Mouse (Mus musculus) lung, postnatal 0 days (tissue): ENCODE measurements at regions not wholly inside any gene's neighbourhood (a gene's known extent, or its start where the extent isn't known, plus 50 kb on each side); places are given as distances from the start of the nearest gene placed in this dataset.

ENCODE experiments used
- ATAC-seq: fragments of 200-750 bp; cut with Nextera tagmentation; 2 replicates; pipeline ENCODE4 v1.8.0; 2017; ENCODE audit warnings: moderate library complexity
- DNase-seq: peaks from one replicate; pipeline ENCODE4 v3.0.0-alpha.2; 2016; ENCODE audit warnings: low spot score
- H3K27ac ChIP-seq: fragments of 300-500 bp; sonication (generic); 2 replicates; pipeline ENCODE4 v1.5.1; 2014; ENCODE audit warnings: antibody characterized with exemption, mild to moderate bottlenecking, low read length, mixed read lengths
- H3K27me3 ChIP-seq: fragments of 300-500 bp; sonication (generic); replicated peaks from 2 replicates; pipeline ENCODE4 v1.6.1; 2014; ENCODE audit warnings: low read length, mixed read lengths; ENCODE audit not compliant: insufficient read depth
- H3K36me3 ChIP-seq: fragments of 300-500 bp; sonication (generic); 2 replicates; pipeline ENCODE4 v1.6.1; 2014; ENCODE audit warnings: low read length, mixed read lengths; ENCODE audit not compliant: insufficient read depth
- H3K4me1 ChIP-seq: fragments of 300-500 bp; sonication (generic); 2 replicates; pipeline ENCODE4 v1.6.1; 2014; ENCODE audit warnings: antibody characterized with exemption, low read depth, low read length, mixed read lengths; ENCODE audit not compliant: insufficient read depth
- H3K4me2 ChIP-seq: fragments of 300-500 bp; sonication (generic); replicated peaks from 2 replicates; pipeline ENCODE4 v1.6.1; 2014; ENCODE audit warnings: low read depth, mild to moderate bottlenecking, low read length, moderate library complexity, mixed read lengths
- H3K4me3 ChIP-seq: fragments of 300-500 bp; sonication (generic); 2 replicates; pipeline ENCODE4 v1.5.1; 2014; ENCODE audit warnings: low read depth, low read length
- H3K9ac ChIP-seq: fragments of 300-500 bp; sonication (generic); replicated peaks from 2 replicates; pipeline ENCODE4 v1.6.1; 2014; ENCODE audit warnings: low read depth, mild to moderate bottlenecking
- H3K9me3 ChIP-seq: fragments of 300-500 bp; sonication (generic); 2 replicates; pipeline ENCODE4 v1.6.1; 2016; ENCODE audit warnings: low read length, mixed read lengths
- CTCF ChIP-seq: IDR thresholded peaks from 2 replicates; pipeline ENCODE4 v1.5.1; 2016; ENCODE audit warnings: antibody characterized with exemption, mild to moderate bottlenecking
- EP300 ChIP-seq: IDR thresholded peaks from 2 replicates; pipeline ENCODE4 v1.6.1; 2016; ENCODE audit warnings: antibody characterized with exemption, mild to moderate bottlenecking, control low read depth
- WGBS: fragments of 180-500 bp; shearing (Covaris S2); extraction: QIAGEN DNeasy Blood & Tissue Kit; methylation state at CpG from one replicate; pipeline ENCODE4 v1.1.7; 2014; 5-methylcytosine and 5-hydroxymethylcytosine counted together

DNA sequence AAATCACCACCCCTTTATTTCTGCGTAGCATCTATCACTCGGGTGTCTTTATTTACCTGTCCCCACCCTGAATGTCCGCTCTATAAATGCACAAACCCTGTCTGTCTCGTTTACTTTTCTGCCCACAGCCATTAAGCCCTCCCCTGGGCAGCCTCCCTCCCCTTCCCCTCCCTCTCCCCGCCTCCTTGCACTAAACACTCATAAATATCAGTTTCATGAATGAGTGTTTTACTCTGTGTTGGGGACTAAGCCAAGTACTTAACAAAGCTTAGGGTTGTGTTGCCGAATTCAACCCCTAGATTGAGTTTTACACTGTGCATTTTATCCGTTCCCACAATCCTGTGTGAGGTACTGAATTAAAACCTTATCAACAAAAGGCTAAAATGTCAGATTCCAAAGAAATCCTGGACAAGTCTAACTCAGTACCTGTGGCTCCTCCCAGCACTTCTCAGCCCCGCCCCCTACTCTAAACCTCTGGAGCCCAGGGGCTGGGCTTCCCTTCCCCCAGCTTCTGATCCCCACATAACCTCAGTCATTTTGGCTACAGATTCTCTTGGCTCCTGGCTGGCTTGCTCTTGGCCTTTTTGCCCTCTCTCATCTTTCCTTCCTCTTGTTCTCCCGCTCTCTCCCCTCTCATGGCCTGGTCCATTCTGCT is 52.0 kb upstream of the Clint1 start:
- Histone ChIP-seq H3K9me3 (no peaks in the 10 kb centered on the region), H3K4me3 (no peak overlapping the region), H3K27me3 (no peaks in the 10 kb centered on the region), H3K9ac (no peak overlapping the region), H3K36me3 (no peaks in the 10 kb centered on the region), H3K4me2 (peak overlapping the region; percentile 27; the same call in 1 of the 2 replicates), H3K27ac (no peak overlapping the region), H3K4me1 (no peaks in the 10 kb centered on the region)
- 20% methylated on average over 9 of the region's 9 CpGs for WGBS
- TF ChIP-seq EP300, result no peak
- TF ChIP-seq CTCF, result no peak
- peak; percentile 58 for DNase-seq
- peak; percentile 67 for ATAC-seq
